Mouse (Mus musculus): Measurements from ENCODE around the gene Rhag.

DNA sequence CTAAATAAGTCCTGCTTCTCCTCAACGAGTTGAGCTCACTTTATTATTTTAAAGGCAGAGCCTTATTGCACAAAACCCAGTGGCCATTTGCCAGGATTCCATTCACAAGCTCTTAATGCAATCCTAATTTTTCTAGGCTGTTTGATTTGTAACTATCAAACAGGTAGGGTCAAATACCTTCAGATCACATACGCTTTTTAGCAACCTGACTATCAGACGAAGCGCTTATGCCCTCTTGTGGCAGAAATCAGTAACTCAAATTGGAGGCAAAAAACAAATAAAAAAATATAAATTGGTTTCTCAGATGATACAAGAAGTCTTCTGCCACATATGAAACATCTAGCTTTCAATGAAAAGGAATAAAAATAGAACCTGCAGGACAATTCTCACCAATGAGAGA lies 12.9 kb downstream of the Rhag start:
- TF ChIP-seq EP300 (optimal IDR thresholded peaks at IDR 0.05) (no peak), CTCF (IDR thresholded peaks at IDR 0.05; ENCODE audit: low read depth) (peak; percentile 75)

Measured in stomach, postnatal 0 days (tissue).